Mouse (Mus musculus) liver, embryonic 14 days (tissue): ENCODE measurements around the gene A930002H24Rik. TPM values are rescaled to one million over a fixed set of nuclear protein-coding genes. Genes with fewer than 3 reads are reported as not detected.

ENCODE experiments used
- polyA plus RNA-seq: library from polyadenylated mRNA; depleted of rRNA; stranded (reverse); fragments of >200 nt; gene quantifications from 2 replicates; pipeline ENCODE4 v1.2.3, GENCODE M21; 2012; rRNA removed

A930002H24Rik gene
- 0.43 and 0.66 TPM in 2 replicates for polyA plus RNA-seq

DNA sequence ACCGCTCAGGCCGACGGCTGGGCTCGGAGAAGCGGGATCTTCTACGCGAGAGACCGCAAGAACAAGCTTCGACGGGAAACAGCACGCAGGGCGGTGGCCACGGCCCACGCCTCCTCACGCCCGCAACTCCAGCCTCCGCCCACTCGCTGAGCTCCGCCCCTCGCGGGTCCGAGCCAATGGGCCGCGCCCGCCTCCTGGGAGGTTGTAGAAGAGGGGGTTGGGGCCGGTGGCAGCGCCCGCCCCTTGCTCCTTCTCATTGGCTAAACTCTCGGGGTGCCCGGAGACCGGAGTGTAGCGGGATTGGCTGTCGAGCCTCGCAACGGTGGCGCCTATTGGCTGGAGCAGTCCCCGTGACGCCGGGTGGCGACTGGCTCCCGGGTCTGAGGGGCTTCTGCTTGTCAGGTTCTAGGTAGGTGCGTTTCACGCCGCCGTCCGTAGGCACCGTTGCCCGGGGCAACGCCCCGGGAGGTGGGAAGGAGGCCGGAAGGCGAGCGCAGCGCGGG is at the start of gene A930002H24Rik:
Gene A930002H24Rik, minus strand, starts transcription at position 145 of the 503 bp plus-strand sequence.

DNA sequence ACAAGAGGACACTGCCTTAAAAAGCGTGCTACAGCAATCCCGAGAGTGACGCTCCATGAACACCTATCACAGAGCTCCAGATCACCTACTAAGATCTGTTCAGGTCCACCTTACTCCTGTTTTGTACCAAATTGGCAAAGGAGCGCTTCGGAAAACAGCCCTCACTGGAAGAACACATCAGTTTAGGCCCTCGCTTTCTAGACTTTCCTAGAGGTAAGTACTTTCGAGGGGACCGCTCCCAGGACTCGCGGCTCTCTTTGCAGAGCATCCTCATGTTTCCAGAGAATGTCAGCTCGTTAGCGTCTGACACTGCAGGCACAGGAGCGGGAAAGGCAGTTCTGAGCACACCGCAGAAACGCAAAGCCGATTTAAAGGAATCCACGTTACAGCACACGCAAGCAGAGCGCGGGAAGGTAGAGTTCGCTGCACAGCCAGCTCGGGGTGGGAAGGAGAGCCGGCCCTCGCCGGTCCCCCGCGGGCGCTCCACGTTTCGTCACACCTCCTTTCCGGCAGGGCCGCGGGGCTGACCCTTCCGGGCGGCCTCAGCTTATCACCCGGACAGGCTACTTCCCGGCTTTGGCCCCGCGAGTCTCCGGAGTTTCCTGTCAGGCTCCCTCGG is 470 bp downstream of the A930002H24Rik start, which contains the start of gene Fer:
Gene Fer, plus strand, starts transcription at position 51 of the 619 bp plus-strand sequence.

Other genes starting within 250 kb of the A930002H24Rik start
- 3.4 and 3.5 TPM in 2 replicates for gene Fer, start 729 bp downstream of the A930002H24Rik start, polyA plus RNA-seq